Mouse (Mus musculus) CD8-positive naive resting alpha-beta T cell, adult 2 months (primary cell): ENCODE measurements around the gene Rad52.

Experiments used
- DNase-seq, 2 experiments: peaks; one replicate each; pipeline ENCODE4 v3.0.0; 2022; ENCODE audit warnings: low read depth in 2 of 2, low spot score in 2 of 2

Gene Rad52

DNA sequence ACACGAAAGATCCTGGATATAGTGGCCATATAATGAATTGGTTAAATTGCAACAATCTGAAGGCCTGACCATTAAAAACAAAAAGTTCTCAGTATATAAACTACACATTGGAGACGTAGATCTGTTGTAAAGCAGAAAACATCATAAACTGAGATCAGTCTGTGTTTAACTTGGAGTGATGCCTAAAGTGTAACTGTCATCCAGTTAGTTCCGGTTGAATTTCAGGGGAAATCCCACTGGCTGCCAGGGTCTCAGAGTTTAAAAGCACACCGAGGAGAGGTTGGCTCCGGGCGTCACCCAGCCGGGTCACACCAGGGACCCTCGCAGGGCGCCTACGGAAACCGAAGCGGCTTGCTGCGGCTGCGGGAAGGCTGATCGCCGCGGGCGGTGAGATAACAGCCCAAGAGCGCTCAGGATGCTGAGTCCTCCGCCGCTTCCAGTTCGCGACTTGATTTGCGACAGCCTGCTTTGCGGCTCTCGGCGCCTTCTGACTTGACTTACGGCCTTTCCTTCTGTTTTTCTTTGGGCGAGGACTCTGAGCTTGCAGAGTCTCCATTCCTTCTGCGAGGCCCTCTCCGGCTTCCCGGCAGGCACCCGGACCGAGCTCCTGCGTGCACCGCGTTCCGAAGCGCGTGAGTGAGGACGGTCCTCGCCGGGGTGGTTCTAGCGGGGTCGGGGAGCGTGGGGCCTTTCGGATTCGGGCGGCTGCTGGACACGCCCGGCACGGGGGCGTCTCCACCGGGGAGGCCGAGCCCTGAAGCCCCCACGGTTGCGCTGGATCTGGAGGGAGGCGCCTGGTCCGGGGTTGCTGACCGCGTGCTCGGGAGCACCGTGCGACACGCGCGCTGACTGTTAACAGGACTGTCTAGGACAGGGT is at the start of gene Rad52:
Rad52 (plus strand) TSS at position 495 of the 877 bp plus-strand sequence.
- DNase-seq: peak; percentile 69 to 81

DNA sequence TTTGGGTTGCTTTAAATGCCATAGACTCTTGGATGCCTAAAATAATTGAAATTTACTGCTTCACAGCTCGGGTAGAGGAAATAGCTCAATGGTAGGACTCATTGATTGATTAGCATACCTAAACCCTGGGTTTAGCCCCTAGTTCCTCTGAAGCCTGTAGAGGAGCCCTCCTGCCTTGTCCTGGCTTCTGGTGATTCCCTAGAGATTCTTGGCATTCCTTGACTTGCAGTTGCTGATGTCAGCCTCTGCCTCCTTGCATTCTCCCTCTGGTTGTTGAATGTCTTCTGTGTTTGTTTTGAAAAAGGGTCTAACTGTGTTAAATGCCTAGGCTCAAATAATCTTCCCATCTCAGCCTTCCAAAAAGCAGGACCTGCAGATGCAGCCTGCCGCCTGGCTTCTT is 48.3 kb upstream of the Rad52 start:
- DNase-seq: no peak

DNA sequence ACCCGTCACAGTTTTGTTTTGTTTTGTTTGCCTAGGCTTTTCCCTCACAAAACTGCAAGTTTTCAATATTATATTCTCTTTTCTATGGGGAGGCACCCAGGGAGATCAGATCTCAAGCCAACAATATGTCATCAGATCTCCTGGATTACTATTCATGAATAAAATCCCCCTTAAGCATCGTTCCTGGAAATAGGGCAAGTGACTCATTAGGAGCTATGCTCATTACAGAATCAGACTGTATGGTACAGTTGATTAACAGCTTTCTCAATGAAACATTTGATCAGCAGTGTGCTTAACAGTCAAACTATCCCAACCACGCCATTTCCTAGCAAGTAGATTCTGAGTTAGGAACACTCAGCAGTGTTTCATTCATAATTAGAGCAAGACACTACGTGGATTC is 47.0 kb upstream of the Rad52 start:
- DNase-seq: no peak

DNA sequence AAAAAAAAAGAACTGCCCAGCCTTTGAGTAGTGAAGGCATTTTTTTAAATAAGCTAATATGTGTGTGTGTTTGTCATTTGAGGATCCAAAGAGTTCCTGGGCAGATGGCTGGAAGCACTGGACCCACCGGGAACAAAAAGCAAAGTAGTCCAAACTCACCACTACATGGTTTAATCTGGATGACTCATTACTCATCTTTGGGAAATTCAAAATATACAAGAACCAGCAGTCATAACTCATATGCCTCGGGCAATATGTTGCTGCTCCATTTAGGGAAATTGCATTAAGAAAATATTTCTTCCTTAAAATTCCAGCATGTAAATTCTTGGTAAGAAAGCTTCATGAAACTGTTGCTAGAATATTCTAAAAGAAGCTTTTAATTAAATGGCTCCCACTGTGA is 42.3 kb upstream of the Rad52 start:
- DNase-seq: no peak

DNA sequence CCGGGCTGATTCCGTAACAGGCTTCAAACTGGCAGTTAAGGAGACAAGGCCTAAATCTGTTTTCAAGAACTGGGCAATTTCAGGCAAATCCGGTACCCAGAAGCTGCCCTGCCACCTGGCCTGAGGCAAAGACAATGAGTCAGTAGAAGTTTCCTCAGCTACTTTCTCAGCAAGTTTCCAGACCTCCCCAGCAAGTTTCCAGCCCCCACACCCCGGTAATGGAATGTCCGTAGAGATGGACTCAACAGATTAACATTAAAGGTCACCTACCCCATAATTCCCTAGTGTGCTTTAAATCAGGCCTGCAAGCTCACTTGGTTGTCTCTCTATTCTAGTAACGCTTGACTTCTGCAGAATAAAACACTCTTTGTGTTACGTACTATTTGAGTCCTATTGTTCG is 41.0 kb upstream of the Rad52 start:
- no peak for DNase-seq

DNA sequence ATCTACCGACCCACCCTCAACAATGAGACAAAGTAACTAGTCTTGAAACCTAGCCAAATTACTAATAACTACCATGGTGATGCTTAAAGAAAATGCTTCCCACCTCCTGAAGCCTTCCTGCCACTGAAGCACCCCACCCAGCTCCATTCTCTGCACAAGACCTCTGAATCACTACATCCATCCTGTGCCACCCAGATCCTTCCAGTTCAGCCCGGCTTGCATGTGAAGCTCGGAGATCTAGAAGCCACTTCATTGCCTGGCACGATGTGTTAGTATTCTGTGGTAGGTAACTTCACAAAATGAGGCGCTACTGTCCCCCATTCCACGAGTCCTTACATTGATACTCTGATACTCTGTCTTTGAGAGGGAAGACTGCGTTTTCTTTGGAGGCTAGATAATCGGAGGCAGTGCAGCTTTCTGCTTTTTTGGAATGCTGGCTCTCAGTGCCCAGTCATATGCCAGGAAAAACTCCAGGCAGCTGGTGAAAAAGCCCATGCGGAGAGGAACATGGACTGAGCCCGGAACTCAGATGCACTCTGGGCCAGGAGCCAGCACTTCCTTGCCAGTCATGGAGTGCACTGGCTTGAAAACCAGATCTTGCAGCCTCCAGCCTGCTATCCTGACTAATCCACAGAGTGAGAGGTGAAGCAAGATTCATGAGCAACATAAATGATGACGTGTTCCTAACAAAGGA is 38.0 kb upstream of the Rad52 start:
- no peak for DNase-seq

DNA sequence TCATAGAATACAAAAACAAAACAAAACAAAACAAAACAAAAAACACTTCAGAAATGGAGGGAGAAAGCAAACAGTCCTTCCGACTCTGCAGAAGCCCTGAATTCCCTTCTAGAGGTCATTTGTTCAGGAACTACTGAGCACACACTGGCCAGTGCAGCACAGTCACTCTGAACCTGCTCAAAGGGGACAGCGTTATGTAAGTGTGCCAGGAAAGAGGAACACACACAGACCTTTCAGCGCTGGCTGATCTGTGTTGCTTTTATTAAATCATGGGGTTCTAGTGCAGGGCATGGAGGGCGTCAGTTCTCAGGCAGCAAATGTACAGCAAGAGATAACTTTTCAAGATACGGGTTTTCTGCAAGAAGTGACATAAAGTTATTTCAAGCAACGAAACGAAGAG is 19.3 kb upstream of the Rad52 start:
- DNase-seq: no peak

DNA sequence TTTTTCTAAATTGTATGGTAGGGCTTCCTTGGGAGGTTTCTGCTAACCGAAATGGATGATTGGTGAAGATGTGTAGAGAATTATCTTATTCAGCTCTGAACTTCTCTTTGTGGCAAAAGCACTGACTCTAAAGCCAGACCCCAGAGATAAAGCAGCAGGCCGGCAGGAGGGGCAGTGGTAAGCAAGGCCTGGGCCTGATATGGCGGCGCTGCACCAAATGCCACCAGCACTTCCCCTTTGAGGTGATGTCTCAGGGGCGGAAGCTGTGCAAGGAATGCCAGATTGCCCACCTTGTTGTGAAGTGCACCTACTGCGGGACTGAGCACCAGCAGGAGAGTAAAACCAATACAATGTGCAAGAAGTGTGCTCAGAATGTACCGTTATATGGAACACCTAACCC is 9.8 kb upstream of the Rad52 start:
- DNase-seq: no peak

DNA sequence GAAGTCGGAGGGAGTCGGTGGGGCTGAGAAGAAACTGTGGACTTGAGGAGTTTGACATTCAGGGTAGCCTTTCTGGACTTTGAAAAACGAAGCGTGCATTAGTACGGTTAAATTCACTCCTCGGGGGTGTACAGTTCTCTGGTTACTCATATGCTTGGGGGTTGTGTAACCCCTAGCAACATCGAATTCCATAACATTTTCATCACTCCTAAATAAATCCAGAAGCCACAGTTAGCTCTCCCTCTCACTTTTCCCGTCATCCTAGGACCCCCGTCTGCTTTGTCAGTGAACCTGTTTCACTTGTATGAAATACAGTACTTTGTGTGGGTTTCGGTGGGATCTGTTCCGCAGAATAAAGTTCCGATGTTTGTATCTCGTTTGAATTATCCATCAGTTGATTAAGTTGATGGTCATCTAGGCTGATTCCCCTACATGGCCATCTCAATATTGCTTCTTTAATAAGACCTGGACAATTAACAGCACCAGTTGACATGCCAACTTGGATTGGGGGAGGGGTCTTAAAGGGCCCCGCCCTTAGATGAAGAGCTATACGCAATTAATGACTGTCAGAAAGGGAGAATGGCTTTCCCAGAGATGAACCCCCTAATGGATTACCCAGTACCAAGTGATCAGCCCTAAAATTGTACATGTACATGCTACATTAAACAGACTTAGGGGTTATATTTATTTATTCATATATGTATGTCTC is 737 bp downstream of the Rad52 start:
- DNase-seq: no peak

DNA sequence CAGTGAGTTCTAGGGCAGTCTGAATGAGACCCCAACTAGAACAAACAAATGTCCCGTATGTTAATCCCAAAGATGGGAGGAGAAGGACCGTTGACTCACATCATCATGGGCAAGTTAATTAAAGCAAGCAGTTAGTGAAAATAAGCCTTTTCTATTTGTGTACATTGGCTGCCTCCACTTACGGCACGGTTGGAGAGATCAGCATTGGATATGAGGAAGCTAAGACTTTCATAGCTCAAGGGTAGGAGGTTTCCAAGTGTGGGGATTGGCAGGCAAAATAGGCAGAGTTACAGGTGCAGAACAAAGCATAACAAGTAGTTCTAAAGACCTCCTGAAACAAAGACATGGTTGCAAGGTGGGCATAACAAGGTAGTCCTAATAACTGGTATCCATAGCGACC is 3.0 kb downstream of the Rad52 start:
- DNase-seq: no peak

DNA sequence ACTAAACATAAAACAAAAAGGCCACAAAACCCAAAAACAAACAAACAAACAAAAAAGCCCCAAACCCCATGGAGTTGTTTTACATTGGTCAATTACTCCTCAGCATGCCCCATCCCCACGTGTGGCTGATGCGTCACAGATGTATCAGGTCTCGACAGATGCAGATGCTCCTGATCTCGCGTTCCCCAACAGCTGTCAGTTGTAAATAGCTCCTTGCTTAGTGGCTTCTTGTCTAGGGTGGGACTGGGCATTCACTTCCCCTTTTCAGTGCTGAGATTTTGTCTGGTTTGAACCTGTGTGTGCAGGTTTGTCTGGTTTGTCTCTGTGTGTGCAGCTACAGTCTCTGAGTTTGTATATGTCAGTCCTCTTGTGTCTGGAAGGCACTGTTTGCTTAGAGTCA is 9.5 kb downstream of the Rad52 start:
- DNase-seq: no peak

DNA sequence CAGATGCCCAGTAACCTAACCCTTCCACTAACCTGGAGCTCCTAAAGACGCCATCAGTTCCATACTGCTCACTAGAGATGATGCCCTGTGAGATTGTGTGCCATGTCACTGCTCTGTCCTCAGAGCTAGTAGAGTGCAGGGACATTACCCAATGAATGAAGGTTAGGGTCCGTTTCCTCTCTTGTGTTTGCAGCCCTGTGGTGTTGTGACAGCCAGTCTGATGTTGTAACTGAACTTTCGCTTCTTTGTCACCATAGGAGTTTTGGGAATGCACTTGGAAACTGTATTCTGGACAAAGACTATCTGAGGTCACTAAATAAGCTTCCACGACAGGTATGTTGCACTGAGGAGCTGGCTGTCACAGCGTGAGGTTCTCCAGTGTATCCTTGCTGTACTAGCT is 13.2 kb downstream of the Rad52 start:
- DNase-seq: no peak

DNA sequence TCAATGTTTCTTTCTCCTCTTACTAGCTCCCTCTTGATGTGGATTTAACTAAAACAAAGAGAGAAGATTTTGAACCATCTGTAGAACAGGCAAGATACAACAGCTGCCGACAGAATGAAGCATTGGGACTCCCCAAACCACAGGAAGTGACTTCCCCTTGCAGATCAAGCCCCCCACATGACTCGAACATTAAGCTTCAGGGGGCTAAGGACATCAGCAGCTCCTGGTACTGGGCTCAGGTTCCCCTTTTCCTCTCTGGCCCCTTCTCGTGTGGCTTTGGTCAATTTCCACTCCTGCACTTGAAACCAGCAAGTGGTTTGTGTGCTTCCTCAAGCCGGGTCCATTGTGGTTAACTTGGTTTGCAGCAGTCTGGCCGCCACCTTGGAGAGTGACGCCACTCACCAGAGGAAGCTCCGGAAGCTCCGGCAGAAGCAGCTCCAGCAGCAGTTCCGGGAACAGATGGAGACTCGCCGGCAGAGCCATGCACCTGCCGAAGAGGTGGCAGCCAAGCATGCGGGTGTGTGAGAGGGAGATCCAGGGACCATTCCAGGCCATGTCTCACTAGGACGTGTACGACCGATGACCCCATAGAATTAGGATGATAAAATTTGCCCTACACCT is 16.2 kb downstream of the Rad52 start:
- DNase-seq: peak; percentile 44 to 59

DNA sequence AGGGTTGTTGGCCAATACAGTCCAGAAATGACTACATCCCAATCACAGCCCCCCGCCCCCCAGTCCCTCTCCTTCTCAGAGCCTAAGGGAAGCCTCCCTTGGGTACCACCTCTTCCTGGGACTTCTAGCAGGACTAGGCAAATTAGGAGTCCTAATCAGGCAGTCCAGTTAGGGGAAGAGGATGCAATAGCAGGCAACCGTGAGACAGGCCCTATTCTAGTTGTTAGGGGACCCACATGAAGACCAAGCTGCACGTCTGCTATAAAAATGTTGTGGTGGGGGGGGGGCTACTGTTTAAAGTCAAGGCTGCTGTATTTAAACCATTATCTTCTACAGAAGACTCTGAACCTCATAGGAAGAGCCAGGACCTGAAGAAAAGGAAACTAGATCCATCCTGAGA is 19.6 kb downstream of the Rad52 start:
- no peak for DNase-seq

DNA sequence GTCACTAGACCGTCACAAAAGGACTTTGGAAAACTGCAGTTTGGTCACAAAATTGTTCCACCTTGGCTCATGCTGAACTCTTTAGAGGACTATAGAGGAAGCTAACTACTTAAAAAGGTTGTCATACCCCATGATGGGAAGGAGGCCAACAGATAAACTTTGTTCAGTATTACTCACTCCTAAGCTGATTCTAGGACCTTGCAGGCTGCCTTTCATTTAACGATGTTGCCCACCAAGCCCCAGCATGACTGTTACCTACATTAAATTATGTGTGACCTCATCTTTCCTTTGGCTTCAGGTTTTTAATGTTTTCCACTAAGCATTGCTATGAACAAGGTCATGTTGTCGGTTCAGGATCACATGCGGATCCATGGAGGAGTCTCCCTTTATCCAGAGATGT is 20.0 kb downstream of the Rad52 start:
- DNase-seq: no peak

DNA sequence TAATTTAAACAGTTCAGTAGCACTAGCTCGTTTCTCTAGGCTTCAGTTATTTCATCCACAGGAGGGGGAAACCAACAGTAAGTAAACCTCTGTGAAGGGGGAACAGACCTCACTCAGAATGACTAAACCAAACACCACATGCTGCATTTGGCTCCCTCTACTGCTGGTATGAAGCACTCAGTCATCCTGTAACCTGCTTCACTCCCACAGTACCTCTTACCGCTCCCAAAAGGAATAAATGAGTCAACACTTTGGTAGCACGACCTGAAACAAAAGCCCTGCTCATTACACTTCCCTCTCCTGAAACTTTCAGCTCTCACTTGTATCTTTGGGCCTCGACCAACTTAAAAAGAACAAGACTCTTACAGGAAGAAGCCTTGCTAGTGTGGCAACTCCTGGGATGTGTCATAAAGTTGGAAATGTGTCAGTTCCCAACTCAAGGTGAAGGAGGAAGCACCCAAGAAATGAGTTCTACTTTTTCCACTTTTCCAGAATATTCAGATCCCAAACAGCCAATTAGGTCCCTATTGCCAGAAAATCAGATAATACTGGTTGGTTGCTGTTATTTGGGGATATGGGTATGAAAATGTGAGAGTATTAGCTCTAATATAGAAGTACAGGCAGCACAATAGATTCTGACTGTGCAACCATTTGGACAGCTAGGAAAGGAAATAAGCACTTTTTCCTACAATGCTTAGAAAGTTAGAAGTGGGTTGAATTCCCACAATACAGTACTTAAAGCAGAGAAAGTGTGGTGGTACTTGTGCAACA is 21.9 kb downstream of the Rad52 start:
- DNase-seq: no peak
